Mouse (Mus musculus) urinary bladder, postnatal 10 days (tissue): Measurements from ENCODE around the gene Insc.

Experiments used
- DNase-seq: peaks from one replicate; pipeline ENCODE4 v3.0.0; 2022; ENCODE audit warnings: low spot score

Gene Insc

DNA sequence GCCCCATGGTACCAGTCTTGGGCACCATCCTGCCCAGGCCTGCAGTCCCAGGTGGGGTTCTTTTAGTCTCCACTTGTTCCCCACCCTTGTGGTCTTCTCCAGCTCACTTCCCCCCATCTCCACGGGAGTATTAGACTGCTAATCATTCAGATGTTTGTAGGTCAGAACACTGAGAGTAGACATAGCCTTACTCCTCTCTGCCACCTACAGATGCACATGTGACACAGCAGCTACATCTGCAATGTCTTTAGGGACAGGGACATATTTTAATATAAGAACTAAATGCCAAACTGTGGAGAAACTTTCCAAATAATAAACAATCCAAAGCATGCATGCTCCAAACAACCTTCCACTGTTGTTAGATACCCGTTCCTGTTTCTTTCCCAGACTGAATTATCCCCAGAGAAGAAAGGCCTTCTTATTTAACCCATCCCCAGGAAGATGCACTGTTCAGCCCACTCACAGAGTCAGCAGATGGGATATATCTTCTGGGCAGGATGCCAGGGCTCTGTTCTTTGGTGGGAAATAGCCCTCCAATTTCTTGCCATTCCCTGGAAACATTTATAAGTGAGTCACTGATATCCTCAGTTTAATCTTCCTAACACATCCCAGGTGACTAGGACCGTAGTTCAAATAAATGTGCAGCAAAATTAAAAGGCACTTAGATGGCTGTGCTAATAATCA lies 88.9 kb downstream of the Insc start:
- no peak for DNase-seq

DNA sequence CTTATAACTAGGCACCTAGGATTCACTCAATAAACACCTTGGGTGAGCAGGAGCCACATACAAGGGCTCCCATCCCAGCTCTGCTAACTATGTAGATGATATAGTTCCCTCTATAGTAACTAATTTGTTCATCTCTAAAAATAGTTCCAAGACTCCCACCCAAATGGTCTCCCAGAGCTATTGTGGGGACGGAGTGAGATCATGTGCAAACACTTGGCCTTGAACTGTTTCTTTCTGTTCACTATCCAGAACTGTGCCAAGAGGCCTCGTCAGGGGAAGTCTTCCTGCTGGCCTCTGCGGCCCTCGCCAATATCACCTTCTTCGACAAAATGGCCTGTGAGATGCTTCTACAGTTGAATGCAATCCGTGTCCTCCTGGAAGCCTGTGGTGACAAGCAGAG lies 91.0 kb downstream of the Insc start:
- no peak for DNase-seq

DNA sequence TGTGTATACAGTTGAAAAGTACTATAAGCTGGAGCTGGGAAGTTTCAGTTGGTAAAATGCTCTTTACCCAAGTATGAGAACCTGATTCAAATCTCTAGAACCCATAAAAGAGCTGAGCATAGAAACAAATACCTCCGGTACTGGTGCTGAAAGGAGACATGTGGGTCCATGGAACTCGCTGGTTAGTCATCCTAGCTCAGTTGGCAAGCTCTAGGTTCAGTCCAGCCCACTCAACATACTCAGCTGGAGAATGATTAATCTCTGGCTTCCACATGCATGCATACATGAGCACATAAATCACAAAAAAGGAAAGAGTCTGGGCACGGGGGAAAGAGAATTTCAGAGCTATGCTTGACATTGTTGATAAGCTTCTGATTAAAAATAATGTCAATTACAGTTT lies 93.8 kb downstream of the Insc start:
- DNase-seq = no peak

DNA sequence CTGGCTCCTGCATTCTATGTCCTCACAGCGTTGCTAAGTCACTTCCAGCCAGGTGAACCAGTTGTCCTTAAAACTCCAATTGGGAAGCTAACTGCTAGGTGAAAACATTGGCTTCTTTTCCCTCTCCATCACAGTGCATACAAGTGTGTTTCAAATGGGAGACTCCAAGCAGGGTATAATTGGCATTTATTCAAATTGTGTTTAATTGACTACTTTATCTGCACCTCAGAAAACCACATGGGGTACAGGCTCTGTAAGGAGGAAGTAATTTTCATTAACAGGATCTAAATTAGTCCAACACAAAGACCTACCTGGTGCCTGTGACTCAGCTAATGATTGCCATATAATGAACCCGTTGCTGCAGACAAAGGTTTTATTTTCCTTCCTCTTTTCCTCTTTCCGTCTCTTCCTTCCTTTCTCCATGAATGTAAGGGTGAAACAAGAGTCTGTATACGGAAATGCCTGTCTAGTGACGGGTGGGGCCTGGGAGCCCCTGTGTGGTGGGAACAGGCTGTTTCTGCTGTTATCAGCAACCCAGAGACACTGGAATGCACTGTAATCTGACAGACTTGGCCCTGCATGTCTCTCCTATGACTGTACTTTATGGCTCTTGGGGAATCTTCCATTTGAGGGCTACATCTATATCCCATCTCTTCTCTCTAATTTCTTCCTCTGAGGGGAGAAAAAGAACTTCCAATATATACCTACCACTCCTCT lies 96.7 kb downstream of the Insc start:
- no peak for DNase-seq

DNA sequence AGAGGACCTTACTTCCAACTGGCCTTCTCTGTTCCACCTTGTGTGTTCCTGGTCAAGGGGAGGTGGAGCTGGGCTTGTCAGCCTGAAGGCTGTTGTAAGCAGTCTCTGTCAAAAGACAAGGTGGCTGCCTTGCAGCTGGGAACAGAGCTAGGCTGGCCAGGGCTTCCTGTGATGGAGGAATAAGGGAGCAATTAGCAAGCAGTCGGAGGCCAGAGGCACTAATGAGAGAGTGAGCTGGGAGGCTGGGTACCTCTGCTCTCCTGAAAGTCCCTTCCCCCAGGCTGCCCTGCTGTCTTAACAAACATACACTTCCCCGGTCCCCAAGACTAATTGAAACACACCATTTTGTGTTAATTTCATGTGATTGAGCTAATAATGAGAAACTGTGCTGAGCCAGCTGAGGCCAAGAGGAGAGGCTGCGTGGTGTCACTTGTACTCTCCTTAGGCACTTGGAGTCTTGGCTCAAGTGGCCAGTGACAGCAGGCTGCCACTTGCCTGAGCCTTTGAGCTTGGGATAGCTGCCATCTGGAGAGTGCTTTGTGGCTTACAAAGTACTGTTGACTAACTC lies 99.2 kb downstream of the Insc start:
- no peak for DNase-seq

DNA sequence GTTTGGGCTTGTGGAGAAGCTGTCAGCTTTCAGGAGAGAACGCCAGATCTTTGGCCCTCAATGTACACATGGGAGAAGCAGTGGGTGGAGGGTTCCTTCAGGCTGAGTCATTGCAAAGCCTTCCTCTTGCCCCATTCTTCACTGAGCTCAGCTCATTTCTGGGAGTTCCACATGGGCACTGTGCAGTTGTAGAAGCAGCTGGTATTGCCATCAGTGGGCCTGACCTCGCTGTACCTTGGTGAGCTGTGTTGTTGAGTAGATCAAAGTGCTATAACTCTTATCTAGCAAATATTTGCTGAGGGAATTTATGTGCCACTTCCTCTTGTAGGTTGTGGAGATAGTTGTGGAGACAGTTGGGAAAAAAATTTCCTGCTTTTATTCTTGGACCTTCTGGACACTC lies 103.7 kb downstream of the Insc start:
- no peak for DNase-seq

DNA sequence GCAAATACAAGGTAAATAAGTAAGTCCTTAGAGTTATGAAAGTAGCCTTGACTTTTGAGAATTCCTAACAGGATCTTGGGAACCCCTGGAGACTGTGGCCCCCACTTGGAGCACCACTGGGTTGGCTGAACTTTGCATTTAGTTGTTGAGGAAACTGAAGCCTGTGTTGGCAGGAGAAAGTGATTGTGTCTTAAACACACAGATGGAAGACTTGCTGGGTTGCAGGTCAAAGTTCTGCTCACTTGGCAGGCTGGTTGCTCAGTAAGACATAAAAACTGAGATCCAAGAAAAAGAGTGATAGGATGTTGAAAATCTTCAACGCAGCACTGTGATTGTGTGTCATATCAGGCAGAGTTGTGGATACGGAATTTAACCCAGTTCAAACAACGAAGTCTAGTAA lies 108.9 kb downstream of the Insc start:
- no peak for DNase-seq

DNA sequence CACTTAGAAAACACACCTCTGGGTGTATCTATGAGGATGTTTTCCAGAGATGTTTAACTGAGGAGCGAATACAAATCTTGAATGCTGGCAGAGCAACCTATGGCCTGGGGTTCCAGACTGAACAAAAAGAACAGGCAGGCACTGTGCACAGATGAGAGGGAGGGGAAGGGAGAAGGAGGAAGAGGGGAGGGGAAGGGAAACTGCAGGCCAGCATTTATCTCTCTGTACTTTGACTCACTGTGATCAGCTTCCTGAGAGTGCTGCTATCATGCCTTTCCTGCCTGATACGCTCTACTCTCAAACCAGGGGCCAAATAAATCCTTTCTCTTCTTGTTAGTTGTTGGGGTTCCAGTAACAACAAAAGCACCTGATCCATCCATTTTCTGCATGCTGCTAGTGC lies 110.7 kb downstream of the Insc start:
- no peak for DNase-seq

DNA sequence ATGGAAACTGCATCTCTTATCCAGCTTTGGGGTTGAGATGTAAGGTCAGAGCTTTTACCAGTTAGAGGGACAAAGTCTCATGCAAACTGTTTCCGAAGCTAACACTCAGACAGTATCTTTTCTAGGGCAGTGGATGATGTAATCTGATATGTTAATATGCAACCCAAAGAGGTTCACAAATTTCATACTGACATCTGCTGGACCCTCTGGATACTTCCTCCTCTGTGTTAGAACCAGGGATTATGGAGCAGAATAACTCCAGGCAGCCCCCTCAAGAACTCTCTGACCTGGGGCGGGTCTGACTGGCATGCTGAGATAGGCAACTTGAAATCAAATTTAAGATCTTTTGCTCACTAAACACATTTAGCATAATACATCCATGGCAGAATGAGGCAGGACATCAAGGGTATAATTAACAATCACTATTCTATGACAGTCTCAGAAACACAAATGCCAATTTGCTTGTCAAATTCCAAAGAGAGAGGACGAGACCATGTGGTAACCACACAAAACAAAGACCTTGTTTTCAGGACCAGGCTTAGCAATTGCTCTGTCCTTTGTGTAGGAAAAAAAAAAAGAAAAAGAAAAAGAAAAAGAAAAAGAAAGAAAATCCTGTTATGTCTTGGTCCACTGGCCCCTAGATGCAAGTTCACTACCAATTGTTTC lies 117.5 kb downstream of the Insc start:
- DNase-seq = no peak

DNA sequence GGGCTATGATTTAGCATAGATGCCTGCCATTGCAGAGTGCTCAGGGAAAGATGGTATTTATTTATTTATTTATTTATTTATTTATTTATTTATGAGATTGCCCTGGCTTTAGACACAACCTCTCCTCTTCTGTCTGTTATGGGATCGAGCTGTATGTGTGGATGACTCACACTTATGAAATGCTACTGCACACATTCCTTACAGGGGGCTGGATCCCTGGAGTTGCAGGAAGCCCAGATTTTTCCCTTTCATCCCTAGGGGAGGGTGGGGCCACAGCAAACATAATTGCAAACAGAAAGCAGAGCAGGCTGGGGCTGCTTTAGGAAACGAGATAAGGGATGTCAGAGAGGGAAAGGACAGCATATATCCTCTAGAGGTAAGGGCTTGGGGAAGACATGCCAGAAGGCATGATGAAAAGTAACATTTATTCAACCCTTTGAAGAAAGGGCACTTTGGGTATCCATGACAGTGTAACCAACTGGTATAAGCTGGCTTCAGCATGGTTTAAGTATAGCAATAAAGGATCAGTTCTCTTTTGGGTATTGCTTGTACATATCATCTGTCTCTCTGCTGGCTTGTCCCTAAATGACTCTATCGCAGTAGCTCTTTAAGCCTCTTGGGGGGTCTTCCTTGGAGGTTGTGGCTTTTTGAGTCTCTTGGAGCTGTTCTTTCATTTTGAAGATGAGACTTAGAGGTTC lies 130.0 kb downstream of the Insc start:
- no peak for DNase-seq

DNA sequence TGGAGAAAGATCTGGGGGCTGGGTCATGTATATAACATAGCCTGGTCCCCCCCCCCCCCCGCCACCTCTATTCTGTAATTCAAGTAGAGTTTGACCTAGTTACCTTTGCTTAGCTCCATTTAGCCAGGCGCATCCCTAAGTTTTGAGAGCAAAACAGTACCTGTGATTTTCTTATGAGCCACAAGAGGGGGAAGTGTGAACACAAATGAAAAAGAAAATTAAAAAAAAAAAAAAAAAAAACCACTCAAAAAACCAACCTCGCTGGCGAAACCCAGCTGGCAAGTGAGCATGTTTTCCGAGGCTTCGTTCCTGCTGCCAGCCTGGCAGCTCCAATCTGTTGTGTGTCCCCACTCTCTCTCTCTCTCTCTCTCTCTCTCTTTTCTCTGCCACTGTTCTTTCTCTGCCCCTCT lies 130.5 kb downstream of the Insc start:
- no peak for DNase-seq

DNA sequence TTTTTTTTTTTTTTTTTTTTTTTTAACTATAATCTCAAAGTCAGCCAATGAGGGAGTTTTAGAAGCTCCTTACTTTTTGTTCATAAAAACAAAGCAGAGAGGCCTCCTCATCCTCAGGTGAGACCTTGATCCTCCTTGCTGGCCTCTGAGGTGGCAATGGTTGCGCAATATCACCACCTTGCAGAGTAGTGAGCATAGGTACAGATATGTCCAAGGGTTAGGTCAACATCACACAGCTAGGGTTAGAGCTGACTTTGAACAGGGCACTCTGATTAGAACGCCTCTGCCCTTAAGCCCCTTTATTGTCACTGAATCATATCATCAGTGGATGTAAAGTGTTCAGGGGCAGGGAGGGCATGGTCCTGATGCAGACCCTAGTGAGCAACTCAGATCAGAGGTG lies 131.1 kb downstream of the Insc start:
- DNase-seq = no peak

DNA sequence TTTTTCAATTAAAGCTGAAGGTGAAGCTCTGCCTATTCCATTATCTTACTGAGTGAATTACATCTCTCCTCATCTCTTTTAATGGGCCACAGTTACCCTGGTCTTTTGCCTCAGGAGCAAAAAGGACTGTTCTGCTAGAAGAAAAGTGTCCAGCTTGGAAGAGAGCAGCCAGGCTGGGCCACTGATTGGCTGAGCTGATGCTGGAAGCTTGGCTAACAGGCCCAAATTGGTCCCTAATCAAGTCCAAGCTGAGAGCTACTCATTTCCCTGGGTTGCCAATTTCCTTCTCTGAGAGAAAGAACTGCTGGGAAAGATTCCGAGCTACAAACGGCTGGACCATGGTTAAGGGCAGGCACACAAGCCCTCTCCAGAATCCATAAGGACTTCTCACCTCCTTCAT lies 140.1 kb downstream of the Insc start:
- DNase-seq = no peak

DNA sequence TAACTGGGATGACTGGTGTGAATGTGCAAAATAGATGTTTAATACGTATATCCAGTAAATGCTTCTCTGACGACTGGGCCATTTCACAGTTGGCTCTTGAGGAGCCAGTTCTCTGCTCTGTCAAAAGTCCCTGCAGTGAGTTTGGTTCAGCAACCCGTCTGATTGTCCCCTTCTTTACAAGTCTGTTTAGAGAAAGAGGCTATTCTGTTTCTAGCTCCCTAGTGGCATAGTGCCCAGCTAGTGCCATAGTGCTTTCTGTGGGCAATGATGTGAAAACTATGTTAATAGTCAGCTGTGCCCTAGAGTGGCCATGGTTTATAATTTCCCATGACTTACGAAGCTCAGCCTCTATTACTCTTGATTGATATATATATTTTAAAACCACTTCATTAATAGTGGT lies 143.4 kb downstream of the Insc start:
- no peak for DNase-seq

DNA sequence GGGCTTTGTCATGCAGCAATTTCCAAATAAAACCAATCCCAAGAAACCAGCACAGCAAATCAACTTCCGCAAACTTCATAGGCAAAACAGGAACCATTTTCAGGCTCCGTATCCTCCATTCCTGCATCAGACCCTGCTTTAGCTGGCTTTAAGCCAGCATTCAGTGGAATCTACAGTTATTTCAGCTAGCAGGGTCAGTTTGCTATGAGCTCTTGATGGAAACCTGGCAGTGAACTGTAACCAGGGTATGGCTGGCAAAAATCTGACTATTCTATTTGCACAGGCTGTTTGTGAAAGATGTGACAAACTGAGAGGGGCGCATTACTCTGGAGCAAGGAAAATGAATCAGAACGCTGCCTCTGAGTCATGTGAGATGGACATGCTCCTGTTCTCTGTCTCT lies 146.7 kb downstream of the Insc start:
- DNase-seq = no peak

DNA sequence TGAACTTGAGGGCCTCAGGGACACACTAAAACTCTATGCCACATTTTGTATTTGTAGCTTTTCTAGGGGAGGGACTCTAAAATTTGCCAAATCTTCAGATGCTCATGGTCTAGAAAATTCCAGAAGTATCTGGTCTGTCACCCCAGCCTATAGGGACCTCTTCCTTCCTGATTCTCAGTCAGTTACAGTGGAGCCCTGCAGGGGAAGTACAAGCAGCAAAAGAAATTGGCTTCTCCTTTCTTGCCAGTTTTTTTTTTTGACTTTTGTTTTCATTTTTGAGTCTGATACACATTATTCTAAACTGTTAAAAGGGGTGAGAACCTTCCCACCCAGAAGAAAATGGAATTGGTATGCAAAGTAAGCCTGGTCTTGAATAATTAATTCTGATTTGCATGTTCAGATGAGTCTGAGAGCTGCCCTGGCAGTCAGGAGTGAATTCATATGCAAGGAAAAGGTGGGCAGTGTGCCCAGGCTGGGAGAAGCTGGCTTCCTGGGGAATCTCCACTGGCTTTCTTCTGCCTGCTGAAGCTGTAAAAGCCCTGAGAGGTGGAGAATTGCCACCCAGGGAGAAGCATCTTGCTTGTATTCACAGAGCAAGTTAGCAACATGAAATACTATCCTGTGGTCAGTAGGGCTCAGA lies 149.2 kb downstream of the Insc start:
- no peak for DNase-seq

DNA sequence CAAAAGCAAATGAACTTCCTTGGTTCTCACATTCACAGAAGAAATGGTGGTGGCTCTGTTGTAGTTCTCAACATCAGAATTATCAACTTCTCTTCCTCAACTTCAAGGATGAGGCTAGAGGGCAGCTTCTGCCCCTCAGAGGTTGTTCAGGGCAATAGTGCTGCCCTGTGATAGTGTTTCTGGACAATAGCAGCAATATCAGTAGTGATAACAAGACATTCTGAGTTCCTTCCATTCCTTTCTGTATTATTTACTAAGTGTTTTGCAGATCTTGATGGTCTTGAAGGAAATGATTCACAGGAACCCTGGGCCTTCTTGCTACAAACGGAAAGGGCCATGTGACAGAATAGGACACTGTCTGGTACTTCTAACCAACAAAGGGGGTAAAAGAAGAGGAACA lies 150.4 kb downstream of the Insc start:
- DNase-seq = no peak

DNA sequence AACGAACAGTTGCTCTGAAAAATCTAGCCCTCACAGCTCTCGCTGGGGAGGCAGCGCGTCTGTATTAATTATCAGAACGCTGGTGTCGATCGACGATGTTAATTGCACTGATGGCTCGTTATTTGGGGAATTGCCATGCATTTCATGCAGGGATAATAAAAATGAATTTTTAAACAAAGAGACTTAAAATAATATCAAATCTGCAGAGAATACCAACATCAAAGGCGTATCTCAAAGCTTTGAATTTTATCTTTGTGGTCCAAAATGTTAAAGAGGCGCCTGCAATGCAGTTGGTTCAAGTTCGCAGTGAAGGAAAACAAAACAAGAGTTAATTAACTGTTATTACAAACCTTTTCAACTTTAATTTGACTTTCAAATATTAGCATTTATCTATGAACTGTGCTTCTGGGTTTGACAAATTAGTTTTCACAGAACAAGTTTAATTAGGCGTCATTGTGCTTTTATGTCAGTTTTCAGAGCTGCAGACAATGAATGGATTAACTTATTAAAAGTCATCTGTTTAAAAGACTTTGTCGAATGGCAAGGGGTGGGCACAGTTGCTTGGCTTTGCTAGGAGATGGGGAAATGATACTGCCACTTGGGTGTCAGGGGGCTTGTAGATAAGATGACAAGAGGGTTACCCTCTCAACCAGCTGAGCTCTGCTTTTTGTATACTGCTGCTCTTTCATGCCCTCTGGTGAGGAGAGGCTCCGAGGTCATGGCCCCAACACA lies 153.6 kb downstream of the Insc start:
- DNase-seq = no peak
